13 mouse cellular contexts compared by ENCODE assay signal in the genomic region with DNA sequence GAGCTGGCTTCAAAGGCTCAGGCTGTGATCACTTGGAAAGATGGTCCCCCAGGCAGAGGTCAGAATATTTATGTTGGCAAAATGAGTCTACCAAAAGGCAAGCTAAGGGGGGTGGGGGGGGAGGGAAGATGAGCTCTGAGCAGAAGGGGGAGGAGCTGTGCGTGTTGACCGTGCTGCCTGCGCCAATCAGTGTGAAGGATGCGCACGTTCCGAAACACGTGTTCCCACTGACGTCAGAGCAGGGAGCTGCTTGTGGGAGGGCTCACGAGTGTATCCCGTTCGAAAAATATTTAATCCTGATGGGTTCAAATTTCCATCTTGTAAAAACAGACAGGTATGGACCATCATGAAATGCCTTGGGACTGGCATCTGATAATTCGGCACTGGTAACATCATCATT. TPM values are rescaled to one million over a fixed set of nuclear protein-coding genes. Genes with fewer than 3 reads are reported as not detected.
DNase-seq lines count a peak whose midpoint lies in the region; ATAC-seq and TF ChIP-seq lines count a peak whose summit lies in the region.
"Had no signal": no experiment of that assay in that cellular context is flagged by ENCODE, and none has a peak within 500 bp of the region (broad histone marks: within the 10 kb centered on the region; RNA-seq: fewer than 3 reads in every experiment).

No protein-coding gene starts in this region.

- H3K4me3 ChIP-seq in forebrain, embryonic 10.5 days: peak overlapping the region; percentile 25
- H3K4me3 ChIP-seq in forebrain, embryonic 12.5 days (replicated peaks): no peak overlapping the region
- no peak overlapping the region for H3K4me3 ChIP-seq in forebrain, embryonic 15.5 days
- H3K4me3 ChIP-seq in lung, postnatal 0 days (ENCODE audit: low read depth, low read length): no peak overlapping the region

- H3K4me2 ChIP-seq in forebrain, embryonic 12.5 days: no peak overlapping the region
- H3K4me2 ChIP-seq in forebrain, embryonic 15.5 days (replicated peaks): peak overlapping the region; percentile 3; the same call in 1 of the 2 replicates
- H3K4me2 ChIP-seq in lung, postnatal 0 days (replicated peaks; ENCODE audit: low read depth, low read length): no peak overlapping the region

- peaks cover 14% of the 10 kb centered on the region; the same call in 1 of the 2 replicates for H3K27me3 ChIP-seq in forebrain, embryonic 10.5 days (ENCODE audit: poor library complexity, severe bottlenecking)
- H3K27me3 ChIP-seq in forebrain, embryonic 12.5 days: peaks cover 4% of the 10 kb centered on the region
- no peaks in the 10 kb centered on the region for H3K27me3 ChIP-seq in forebrain, embryonic 15.5 days
- H3K27me3 ChIP-seq in lung, postnatal 0 days (replicated peaks; ENCODE audit: insufficient read depth, low read length): no peaks in the 10 kb centered on the region

- TF ChIP-seq EP300 in lung, postnatal 0 days (IDR thresholded peaks at IDR 0.05): no peak

- no peak for TF ChIP-seq CTCF in lung, postnatal 0 days (IDR thresholded peaks at IDR 0.05)

- DNase-seq in forebrain, embryonic 10.5 days (ENCODE audit: extremely low spot score, low spot score): no peak
- DNase-seq in R1 (ENCODE audit: low read depth, low spot score) (peak; percentile 81), MN1 (ENCODE audit: low spot score) (no peak)
- peak; percentile 71 for DNase-seq in mesoderm, embryonic 11.5 days (ENCODE audit: low read depth, low spot score)
- no peak for DNase-seq in frontal cortex, adult 2 months (ENCODE audit: extremely low spot score in 1 of 2, low spot score in 1 of 2)
- DNase-seq in lung, postnatal 0 days (ENCODE audit: low spot score): no peak
- DNase-seq: adrenal gland, adult 8-10 months; cerebellum, adult 2 months; thymus, adult 2 months had no signal

- H3K9ac ChIP-seq in forebrain, embryonic 12.5 days: no peak overlapping the region
- no peak overlapping the region for H3K9ac ChIP-seq in forebrain, embryonic 15.5 days (replicated peaks)
- no peak overlapping the region for H3K9ac ChIP-seq in lung, postnatal 0 days (replicated peaks; ENCODE audit: low read depth)

- H3K9me3 ChIP-seq in forebrain, embryonic 10.5 days: no peaks in the 10 kb centered on the region
- H3K9me3 ChIP-seq in forebrain, embryonic 12.5 days: no peaks in the 10 kb centered on the region
- no peaks in the 10 kb centered on the region for H3K9me3 ChIP-seq in forebrain, embryonic 15.5 days
- H3K9me3 ChIP-seq in lung, postnatal 0 days (ENCODE audit: low read length): no peaks in the 10 kb centered on the region
- H3K9me3 ChIP-seq: G1E had no signal

- H3K4me1 ChIP-seq in forebrain, embryonic 10.5 days: peaks cover 14% of the 10 kb centered on the region
- H3K4me1 ChIP-seq in forebrain, embryonic 12.5 days: peaks cover 18% of the 10 kb centered on the region; the same call in 1 of the 2 replicates
- no peaks in the 10 kb centered on the region; the same call in 1 of the 2 replicates for H3K4me1 ChIP-seq in forebrain, embryonic 15.5 days
- no peaks in the 10 kb centered on the region for H3K4me1 ChIP-seq in lung, postnatal 0 days (ENCODE audit: insufficient read depth, low read depth, low read length)

- no peak overlapping the region for H3K27ac ChIP-seq in forebrain, embryonic 10.5 days
- no peak overlapping the region for H3K27ac ChIP-seq in forebrain, embryonic 12.5 days
- H3K27ac ChIP-seq in forebrain, embryonic 15.5 days (replicated peaks): no peak overlapping the region
- no peak overlapping the region for H3K27ac ChIP-seq in lung, postnatal 0 days (ENCODE audit: low read length)

- no peaks in the 10 kb centered on the region for H3K36me3 ChIP-seq in forebrain, embryonic 10.5 days (replicated peaks)
- H3K36me3 ChIP-seq in forebrain, embryonic 12.5 days (replicated peaks): no peaks in the 10 kb centered on the region
- peaks cover 16% of the 10 kb centered on the region; the same call in 1 of the 2 replicates for H3K36me3 ChIP-seq in forebrain, embryonic 15.5 days
- no peaks in the 10 kb centered on the region for H3K36me3 ChIP-seq in lung, postnatal 0 days (ENCODE audit: insufficient read depth, low read length)
- H3K36me3 ChIP-seq: G1E had no signal

- WGBS in forebrain, embryonic 10.5 days: 41% methylated on average over 12 of the region's 12 CpGs
- WGBS in forebrain, embryonic 12.5 days: 31% methylated on average over 12 of the region's 12 CpGs
- 27% methylated on average over 12 of the region's 12 CpGs for WGBS in forebrain, embryonic 15.5 days
- 28% methylated on average over 12 of the region's 12 CpGs for WGBS in lung, postnatal 0 days

- no peak for ATAC-seq in forebrain, embryonic 12.5 days (ENCODE audit: low FRiP score)
- ATAC-seq in forebrain, embryonic 15.5 days (replicated peaks): no peak
- ATAC-seq in lung, postnatal 0 days: no peak

RNA-seq across cellular contexts. Expression of a gene that starts 24.9 kb away (rescaled TPM):
- polyA plus RNA-seq in forebrain, embryonic 10.5 days (2016; fragmentation: Nextera tagmentation; extraction: Ambion mirVana): 11.9 and 15.0 TPM in 2 replicates
- 38.6 and 57.3 TPM in 2 replicates for polyA plus RNA-seq in forebrain, embryonic 12.5 days (2016; fragmentation: Nextera tagmentation; extraction: Ambion mirVana)
- polyA plus RNA-seq in forebrain, embryonic 15.5 days (2015; fragmentation: Nextera tagmentation; extraction: Ambion mirVana): 81.7 and 91.9 TPM in 2 replicates
- 146 and 153 TPM in 2 replicates for polyA plus RNA-seq in frontal cortex, adult 2 months (2012; rRNA removed)
- polyA plus RNA-seq in lung, postnatal 0 days (2015; fragmentation: Nextera tagmentation; extraction: Ambion mirVana): 1.9 and 2.0 TPM in 2 replicates
- polyA plus RNA-seq: G1E had no signal

RNA-seq across cellular contexts. Expression of a gene that starts 29.7 kb away (rescaled TPM):
- polyA plus RNA-seq in forebrain, embryonic 10.5 days (2016; fragmentation: Nextera tagmentation; extraction: Ambion mirVana): 0.06 TPM in 1 of 2 replicates, not detected in the other
- polyA plus RNA-seq in forebrain, embryonic 12.5 days (2016; fragmentation: Nextera tagmentation; extraction: Ambion mirVana): 0.57 and 0.65 TPM in 2 replicates
- 0.84 and 1.0 TPM in 2 replicates for polyA plus RNA-seq in forebrain, embryonic 15.5 days (2015; fragmentation: Nextera tagmentation; extraction: Ambion mirVana)
- not detected in 2 replicates for polyA plus RNA-seq in frontal cortex, adult 2 months (2012; rRNA removed)
- not detected in 2 replicates for polyA plus RNA-seq in lung, postnatal 0 days (2015; fragmentation: Nextera tagmentation; extraction: Ambion mirVana)
- polyA plus RNA-seq: cerebellum, adult 2 months; G1E; large intestine, adult 2 months had no signal

Comparison
In these comparisons a context has a peak if more than half of its experiments do, and no peak if none do; other contexts are left out.
1. DNase-seq: peak in R1 (single experiment) and mesoderm, embryonic 11.5 days (single experiment); none in forebrain, embryonic 10.5 days (single experiment), frontal cortex, adult 2 months (0 of 2), MN1 (single experiment) and lung, postnatal 0 days (single experiment).